Mouse (Mus musculus): ENCODE data around the gene Fads6.
A peak's percentile ranks its signal among the peaks of the same experiment; 100 is the strongest.

Fads6 gene

DNA sequence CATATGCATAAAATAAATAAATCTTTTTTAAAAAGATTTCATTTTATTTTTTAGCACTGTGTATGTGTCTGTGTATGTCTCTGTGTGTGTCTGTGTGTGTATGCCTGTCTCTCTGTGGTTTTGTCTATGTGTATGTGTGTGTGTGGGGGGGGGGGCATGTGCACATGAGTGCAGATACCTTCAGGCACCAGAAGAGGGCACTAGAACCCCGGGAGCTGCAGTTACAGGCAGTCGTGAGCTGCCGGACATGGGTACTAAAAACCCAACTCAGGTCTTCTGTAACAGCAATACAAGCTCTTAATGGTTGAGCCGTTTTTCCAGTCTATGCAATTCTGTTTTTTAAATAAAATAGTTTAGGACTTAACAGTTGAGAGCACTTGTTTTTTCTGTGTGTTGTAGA, 3.3 kb upstream of the Fads6 start:
- DNase-seq (ENCODE audit: low spot score in 2 of 2): no peak

DNA sequence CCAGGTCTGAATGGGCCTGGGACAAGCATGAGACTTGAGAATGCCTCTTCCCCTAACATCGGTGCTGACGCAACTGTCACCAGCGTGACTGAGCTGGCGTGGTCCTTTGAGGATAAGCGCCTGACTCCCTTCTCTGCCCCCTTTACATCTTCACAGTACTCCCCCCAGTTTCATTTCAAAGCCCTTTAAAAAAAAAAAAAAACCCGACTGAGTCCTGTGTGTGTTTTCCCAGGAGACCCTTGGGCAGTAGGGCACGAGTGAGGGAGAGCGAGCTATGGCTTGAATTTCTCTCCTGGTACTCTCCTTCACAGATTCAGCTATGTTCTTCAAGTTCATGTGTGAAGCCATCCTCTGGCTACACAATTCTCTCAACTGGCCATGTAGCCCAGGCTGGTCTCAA, 697 bp upstream of the Fads6 start:
- DNase-seq (ENCODE audit: low spot score in 2 of 2): no peak

DNA sequence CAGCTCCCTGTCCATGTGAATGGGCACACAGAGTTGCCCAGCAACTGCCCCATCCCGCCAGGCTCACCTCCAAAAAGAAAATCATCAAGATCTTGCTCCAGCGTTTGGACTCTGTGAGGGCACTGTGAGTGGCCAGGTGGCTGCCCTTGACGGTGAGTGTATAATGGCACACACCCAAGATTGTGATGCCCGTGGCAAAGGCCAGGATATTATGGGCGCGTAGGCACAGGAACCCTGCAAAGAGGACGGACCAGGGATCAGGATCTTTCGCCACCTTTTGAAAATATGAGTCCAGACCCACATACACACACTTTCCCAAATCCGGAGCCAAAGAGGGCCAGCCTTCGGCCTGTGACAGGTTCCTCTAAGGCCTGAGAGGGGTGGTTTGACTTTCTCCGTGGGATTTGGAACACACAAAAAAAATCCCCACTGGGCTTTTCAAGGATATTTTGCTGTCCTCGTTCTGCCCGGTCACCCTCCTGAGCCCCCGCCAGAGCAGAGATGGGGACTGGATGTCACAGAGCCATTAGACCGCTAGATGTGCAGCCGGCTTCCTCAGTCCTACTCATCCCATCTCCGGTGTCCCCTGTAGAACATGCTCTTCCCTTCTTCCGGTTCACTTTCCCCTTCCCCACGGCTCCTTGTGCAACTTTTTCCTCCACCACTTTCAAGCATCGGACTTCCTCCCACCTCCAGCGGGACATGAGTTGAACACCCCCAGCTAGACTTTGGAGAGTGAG, 822 bp downstream of the Fads6 start:
- DNase-seq (ENCODE audit: low spot score in 2 of 2): no peak

DNA sequence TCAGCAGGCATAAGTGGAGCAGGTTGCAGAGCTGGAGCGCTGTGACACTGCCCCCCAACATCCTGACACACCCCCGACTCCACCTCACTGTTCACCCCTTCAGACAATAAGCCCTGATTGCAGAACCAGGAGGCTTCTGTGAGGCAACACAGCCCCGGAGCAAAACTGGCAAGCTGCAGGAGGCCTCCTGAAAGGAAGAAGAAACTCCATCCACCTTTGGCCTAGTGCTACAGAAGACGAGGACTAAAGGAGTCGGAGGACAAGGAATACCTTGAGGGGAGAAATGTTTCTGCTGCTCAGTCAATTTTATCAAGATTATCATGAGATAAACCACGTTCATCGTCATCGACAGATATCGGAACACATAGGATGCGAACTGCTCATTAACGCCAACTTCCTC, 1.5 kb downstream of the Fads6 start:
- DNase-seq (ENCODE audit: low spot score in 2 of 2): no peak

DNA sequence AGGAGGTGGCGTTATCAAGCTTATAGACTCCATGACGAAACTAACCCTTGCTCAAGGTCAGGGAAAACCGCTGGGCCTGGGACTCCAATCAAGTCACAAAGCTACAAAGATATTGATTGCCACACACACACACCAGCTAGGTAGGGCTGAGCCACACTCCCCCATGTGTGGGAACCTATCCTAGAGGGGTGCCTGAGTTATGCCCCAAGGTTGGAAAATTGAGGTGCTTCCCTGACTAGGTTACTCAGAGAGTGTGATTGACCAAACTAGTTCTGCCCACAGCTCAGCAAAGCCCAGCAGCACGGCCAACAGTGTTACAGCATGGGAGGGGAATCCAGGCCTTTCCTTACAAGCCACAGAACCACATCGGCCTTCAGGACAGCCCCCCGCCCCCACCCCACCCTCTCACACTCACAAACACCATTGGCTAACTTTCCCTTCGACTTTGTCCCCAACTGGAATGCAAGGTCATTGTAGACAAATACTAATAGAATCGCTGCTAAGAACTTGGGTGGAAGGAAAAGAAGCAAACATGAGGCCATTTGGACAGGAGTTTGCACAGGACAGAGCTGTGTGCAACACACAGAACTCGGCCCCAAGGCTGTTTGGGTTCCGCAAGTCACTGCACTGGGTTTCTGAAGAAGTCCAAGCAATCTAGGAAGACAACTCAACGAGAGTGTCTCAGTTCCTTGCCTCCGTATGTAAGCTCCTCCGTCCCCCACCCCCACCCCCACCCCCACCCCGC, 4.7 kb downstream of the Fads6 start:
- DNase-seq (ENCODE audit: low spot score in 2 of 2): no peak

DNA sequence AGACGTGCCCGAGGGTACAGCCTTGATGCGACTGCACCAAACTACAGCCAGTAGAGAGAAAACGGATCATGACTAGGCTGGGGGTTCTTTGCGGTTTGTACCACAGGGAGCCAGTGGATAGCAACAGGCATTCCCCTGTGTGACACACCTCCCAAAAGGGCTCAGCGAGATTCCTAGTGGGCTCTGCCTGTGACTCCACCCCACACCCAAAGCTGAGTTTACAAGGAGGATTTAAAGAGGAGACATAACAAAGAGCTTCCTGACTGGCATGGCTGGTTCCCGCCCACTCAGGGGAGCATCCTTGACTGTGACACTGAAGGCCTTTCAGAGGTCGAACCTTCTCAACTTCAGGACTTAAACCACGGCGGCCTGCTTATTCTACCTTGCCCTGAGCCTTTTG, 6.0 kb downstream of the Fads6 start:
- DNase-seq (ENCODE audit: low spot score in 2 of 2): no peak

DNA sequence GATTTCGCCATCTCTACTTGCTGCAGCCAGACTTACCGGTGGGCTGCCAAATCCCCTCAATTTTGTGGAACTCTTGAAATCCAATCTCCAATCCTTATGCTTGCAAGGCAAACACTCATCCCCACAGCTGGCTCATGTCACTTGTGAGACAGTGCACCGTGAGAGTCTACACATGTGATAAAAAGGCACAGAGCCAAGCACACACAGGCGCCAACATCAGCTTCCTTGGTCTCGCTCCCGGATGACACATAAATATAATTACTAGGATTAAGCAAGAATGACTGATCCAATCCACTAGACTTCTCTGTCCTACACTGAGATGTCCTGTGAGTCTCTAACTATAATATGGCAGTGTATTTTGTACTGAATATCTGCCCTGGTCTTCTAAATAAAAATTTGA, 6.5 kb downstream of the Fads6 start:
- DNase-seq (ENCODE audit: low spot score in 2 of 2): no peak

DNA sequence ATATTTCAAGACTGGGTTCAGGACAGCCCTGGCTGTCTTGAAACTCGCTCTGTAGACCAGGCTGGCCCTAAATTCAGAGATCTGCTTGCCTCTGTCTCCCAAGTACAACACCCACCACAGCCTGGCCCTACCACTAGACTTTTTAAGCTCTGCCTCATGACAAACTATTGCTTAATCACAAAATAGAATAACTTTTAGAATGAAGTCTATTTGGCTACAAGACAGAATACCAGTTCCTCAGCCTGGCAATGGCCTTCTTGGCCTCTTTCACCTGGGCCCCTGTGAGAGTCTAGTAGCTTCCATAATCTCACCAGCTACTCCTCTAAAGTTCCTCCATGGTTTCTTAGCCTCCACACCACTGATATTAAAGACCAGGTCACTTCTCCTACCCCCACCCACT, 7.1 kb downstream of the Fads6 start:
- no peak for DNase-seq (ENCODE audit: low spot score in 2 of 2)

DNA sequence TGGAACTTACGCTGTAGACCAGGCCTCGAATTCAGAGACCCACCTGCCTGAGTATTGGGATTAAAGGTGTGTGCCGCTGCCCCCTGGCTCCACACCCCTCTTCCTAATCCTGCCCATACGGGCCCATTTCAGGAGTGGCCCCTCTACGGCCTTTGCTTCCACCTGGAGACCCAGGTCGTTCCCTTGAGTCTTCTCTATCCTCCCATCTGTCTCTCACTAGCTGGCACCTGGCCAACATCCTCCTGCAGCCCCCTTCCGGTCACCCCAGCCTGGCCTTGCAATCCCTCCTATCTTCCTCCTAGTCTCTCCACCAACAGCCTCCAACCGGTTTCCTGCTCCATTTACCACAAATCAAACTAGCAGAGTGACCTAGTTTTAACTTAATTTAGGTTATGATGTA, 7.6 kb downstream of the Fads6 start:
- DNase-seq (ENCODE audit: low spot score in 2 of 2): no peak

DNA sequence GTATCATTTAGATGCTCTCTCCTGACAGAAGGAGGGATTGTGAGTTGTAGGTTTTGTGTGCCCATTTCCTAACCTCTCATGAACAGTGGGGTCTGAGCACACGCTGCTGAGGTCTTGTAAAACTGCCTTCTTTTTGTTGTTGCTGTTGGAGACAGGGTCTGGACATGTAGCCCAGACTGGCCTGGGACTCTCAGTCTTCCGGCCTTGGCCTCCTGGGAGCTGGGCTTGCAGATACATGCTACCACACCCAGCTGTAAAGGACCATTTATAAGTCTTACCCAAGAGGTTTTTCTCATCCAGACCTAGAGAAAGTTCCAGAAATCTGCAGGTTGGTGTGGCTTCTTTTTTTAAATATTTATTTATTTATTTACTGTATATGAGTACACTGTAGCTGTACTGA, 9.2 kb downstream of the Fads6 start:
- no peak for DNase-seq (ENCODE audit: low spot score in 2 of 2)

DNA sequence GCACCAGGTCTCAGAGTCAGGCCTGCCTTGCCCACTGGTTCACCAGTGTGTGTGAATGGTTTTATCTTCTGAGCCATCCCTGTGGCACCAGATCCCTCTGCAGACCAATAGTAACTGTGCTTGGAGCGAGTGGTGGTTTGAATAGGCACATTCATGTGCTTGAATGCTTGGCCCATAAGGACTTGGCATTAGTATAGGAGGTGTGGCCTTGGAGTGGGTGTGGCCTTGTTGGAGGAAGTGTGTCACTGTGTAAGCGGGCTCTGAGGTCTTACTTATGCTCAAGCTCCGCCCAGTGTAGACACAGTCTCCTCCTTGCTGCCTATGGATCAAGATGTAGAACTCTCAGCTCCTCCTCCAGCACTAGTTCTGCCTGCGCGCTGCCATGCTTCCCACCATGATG, 10.1 kb downstream of the Fads6 start:
- peak in 1 of 2 experiments; percentile 57 for DNase-seq (ENCODE audit: low spot score in 2 of 2)

DNA sequence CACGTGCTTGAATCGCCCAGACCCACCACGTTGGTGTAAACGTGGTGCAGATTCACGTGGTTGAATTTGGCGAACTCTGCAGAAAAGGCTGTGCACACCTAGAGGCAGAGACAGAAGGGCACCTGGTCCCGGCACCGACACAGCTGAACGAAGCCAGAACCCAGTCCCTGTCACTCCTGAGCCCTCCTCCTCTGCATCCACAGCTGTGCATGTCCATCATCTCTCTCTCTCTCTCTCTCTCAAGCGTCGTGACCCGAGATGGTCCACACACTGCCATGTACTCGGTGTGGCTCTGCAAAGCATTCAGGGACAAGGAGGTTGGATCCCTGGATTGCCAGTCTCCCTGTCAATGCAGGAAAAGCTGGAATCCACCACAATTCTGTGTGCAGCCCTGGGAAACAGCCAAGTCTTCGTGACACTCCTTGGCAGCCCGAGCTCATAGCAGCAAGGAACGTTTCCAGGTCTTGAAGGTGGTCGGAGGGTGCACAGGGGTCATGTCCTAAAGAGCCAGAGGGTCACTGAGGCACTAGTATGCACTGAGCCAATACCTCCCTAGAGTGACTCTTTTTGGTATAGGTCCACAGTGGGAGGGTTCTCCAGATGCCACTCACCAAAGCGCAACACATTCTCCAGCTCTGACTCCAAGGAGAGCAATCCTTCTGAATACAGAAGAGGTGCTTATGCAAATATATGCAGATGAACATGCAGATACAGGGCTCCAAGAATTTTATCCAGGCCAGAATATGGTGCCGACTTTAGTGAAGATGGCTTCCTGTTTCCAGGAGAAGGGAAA, 11.1 kb downstream of the Fads6 start:
- DNase-seq (ENCODE audit: low spot score in 2 of 2): peak in 1 of 2 experiments; percentile 35

DNA sequence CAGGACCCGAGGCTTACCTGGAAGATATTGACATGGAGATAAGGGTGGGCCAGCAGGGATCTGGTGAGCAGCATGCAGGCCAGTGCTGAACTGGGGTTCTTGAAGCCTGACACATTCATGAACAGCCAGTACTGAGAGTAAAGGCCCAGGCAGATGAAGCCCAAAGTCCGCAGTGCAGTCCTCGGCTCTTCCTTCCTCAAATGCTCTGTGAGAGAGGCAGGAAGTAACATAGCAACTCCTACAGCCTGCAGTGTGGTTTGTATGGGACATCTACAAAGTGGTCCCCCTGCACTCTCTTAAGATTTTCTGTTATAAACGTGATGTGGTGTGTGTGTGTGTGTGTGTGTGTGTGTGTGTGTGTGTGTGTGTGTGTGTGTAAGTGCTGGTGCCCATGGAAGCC, 12.2 kb downstream of the Fads6 start:
- DNase-seq (ENCODE audit: low spot score in 2 of 2): no peak

DNA sequence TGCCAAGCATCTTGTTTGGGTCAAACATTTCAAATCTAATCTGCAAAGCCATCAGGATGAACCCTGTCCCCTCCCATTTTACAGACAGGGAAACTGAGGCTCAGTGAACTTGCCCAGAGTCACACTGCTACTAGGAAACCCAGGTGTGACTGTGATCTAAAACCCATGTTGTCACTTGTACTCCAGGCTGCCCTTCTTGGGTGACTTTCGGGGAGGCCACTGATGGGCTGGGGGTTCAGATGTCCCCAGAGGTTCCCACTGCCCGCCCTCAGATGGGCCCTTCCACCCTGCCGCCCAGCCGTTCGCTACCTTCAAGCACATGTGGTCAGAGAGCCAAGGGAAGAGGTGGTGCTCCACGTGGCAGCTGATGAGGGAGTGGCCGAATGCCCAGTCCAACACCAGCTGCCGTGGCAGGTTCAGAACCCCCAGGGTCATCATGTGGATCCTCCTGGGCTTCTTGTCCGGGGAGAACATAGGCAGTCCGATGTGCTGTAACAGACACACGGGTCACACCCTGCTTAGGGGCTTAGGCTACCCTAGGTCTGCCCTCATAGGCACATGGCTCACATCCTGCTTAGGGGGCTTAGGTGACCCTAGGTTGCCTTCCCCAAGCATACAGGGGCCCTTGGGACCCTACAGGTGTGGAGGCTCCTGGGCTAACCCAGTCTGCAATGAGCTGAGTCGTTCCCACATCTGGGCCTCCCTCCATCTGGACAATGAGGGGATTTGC, 13.4 kb downstream of the Fads6 start:
- no peak for DNase-seq (ENCODE audit: low spot score in 2 of 2)

DNA sequence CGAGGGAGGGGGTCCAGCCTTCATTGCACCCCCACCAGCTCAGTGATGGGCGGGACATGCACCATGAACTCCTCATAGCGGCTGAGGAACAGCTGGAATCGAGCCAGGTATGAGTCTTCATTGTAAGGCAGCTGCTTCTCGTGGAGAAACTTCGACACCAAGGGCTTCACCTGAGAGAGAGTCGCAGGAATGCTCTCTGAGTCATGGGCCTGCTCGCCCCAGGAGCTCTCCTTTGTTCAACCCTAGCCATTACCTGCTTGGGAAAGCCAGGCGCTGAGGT, 14.0 kb downstream of the Fads6 start:
- DNase-seq (ENCODE audit: low spot score in 2 of 2): no peak

DNA sequence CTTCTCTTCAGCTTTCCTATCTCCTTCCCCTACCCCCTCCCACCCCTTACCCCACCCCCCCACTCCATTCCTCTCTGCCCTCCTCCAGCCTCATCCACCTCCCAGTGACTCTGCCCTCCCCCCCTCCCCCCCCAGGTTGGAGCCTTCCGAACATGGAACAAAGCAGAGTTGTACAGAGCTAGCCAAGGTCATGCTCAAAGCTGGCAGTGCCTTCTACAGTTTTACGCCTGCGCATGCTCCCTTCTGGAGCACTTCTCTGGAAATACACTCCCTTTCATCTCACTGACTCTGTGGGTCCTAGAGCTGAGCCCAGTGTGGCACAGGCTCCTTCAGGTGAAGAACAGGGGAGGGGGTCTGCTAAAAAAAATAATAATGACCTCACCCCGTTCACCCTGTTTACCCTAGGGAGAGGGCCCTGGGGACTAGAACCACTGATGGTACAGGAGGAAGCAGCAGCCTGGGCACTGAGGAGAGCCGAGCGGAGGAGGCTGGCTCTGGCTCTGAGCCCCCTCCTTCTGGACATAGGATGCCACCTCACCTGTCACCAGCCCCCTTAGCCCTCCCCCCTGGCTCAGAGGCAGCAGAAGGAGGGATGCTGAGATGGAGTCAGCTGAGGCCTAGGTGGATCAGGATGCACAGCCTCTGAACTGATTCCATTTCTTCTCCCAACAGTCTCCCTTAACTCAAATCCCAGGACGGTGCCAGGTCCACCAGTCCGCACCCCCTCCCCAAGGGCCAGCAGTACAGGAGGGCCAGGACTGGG, 14.6 kb downstream of the Fads6 start:
- peak in 1 of 2 experiments; percentile 36 for DNase-seq (ENCODE audit: low spot score in 2 of 2)

DNA sequence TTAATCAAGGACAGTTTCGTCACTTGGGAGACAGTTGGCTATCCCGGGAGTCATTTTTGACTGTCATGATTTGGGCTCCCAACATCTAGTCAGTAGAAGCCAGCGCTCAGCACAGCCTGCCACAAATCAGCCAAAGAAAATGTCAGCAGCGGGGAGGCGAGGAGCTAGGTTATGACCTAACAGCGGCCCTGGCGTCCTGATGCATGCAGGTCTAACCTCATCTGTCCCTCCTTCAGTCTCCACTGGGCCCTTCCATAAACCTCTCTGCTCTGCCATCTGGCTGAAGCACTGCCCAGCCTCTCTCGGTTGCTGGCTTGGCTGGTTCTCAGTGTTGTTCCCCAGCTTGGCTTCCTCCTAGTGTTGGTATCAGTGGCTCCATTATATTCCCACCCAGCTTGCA, 15.2 kb downstream of the Fads6 start:
- peak in 1 of 2 experiments; percentile 47 for DNase-seq (ENCODE audit: low spot score in 2 of 2)

DNA sequence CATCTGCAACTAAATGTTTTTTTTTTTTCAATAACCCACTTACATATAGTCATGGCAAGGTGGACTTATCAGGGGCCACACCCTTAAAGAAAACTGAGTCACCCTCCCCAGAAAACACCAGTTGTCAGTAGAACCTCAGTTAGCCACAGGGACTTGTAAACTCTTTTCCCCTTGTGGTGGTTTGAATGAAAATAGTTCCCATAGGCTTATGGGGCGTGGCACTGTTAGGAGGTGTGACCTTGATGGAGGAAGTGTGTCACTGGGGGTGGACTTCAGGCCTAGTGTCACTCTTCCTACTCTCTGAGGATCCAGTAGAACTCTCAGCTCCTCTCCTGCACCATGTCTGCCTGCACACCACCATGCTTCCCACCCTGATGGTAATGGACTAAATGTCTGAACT, 17.7 kb downstream of the Fads6 start:
- no peak for DNase-seq (ENCODE audit: low spot score in 2 of 2)

DNA sequence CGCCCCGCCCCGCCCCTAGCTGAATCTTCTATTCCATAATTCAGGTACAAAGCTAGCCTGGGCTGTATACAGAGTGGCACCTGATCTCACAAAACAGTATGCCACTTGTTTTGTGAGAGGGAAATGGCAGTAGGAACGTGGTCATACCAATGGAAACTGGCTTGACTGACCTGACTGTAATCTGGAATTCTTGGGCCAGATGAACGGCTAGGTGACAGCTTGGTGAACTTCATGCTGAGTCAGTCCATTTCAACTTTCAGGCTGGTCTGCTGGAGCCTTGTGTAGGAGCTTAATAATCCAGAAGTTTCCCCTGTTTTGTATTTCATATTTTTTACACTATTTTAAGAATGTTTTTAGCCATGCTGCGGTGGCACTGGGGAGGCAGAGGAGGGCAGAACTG, 19.3 kb downstream of the Fads6 start:
- DNase-seq (ENCODE audit: low spot score in 2 of 2): no peak

DNA sequence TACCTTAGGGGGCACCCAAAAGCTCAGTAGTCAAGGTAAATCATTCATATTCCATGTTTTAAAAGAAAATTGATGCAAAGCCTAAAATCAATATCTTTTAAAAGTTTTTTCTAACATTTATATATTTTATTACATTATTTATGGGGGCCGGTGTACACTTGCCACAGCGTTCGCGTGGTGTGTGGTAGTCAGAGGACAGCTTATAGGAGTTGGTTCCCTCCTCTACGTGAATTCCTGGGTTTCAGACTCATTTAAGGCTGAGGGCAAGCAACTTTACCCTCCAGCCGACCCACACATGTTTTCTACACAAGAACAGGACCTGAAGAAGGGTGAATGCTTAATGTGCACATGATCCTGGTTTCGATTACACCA, 19.9 kb downstream of the Fads6 start:
- no peak for DNase-seq (ENCODE audit: low spot score in 2 of 2)

DNA sequence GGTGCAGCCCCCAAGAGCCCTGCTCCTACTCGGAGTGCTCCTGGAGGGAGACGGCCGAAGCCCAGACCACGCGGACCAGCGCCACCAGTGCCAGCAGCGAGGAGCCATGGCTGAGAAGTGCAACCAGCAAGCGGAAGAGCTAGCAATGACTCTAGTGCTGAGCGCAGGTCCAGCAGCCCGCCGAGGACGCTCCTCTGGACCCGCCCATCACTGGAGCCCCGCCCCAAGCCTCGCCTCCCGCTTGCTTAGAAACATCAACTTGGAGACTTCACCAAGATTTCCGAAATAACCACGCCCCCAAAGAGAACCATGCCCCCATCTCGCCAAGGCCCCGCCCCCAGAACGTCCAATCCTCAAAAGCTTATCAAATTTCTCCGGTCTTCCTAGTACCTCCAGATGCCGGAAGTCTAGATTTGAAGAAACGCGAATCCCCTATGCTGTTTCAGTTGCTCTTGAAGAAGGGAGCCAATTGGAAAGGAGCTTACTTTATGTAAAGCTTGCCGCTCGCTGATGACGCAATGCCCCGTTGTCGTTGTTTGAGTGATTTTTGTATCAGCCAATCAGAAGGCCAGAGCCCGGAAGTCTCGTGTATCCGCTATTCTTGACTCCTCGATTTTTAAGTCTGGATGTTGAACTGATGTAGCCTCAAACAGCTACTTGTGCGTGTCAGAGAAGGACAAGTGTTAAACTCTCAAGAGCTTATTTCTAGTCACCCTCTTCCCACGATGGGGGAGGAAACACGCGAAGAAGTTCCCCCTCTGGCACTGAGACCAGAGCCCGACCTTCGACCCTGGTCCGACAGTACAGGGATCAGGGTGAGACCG, 20.5 kb downstream of the Fads6 start, which contains the start of gene Fdxr:
Fdxr (minus strand) TSS at position 271 of the 824 bp plus-strand sequence.
- peak; percentile 99 for DNase-seq (ENCODE audit: low spot score in 2 of 2)

All from left cerebral cortex, adult 9 months (tissue).